Mouse (Mus musculus) urinary bladder, adult 2 months (tissue): ENCODE results near the gene Cep70. TPM values are rescaled to one million over a fixed set of nuclear protein-coding genes. Genes with fewer than 3 reads are reported as not detected.
A peak's percentile ranks its signal among the peaks of the same experiment; 100 is the strongest.

Experiments
- DNase-seq: peaks from one replicate; pipeline ENCODE4 v3.0.0; 2022; ENCODE audit warnings: low spot score
- polyA plus RNA-seq: library from polyadenylated mRNA; depleted of rRNA; stranded (reverse); fragments of >200 nt; gene quantifications from 2 replicates; pipeline ENCODE4 v1.2.3, GENCODE M21; 2012; rRNA removed

Cep70 gene
- polyA plus RNA-seq: 10.3 and 13.1 TPM in 2 replicates

DNA sequence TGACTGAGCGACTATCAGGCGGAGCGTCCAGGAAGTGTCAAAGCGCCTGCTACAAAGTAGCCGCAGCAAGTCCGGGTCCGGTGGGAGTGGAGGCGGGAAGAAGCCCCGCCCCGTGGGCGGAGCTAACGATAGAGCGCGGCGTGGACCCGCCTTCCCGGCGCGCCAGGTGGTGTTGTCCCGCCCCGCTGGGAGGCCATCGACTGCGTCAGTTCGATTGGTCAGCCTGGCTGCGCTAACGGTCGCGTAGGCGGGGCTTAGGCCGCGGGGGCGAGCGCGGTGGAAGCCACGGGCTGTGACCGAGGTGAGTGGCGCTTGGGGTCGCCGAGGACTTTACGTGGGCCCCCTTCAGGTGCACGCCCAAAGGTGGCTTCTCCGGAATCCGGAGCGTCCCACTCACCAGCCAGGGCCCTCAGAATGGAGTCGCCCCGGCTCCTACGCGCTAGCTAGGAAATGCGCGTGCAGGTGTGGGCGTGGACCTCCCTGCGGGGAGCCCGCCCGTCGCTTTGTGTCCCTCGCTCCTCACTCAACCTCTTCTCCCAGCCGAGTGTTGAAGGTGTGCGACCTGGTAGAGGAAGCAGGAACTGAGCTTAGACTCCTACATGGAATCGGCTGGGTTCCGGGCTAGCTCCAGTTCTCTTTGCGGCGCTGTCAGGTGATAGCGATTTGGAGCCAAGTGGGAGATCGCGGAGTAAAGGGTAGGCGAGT, at the start of gene Cep70:
Gene Cep70, plus strand, starts transcription at position 178 of the 705 bp plus-strand sequence.
- peak; percentile 88 for DNase-seq

- no peak for DNase-seq
Observed at GRCm38 (mm10) chr9:99212643-99213042, 30.5 kb upstream of the Cep70 start.

DNA sequence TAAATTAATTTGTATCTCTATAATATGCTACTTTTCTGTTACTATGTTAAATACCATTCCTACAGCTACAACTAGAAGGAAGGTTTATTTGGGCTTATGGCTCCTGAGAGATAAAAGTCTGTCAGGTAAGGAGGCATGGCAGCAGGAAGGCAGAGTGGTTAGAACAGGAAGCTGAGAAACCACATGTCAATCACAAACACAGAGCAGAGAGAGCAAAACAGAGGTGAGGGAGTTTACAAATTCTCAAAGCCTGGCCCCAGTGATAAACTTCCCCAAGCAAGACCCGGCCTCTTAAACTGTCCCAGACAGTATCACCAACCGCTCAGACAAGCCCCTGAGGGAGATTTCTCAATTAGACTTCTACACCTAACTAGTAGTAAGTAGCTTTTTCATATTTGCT, 27.0 kb upstream of the Cep70 start:
- no peak for DNase-seq

GRCm38 (mm10) chr9:99217999-99218719, 25.0 kb upstream of the Cep70 start:
- no peak for DNase-seq

GRCm38 (mm10) chr9:99221636-99222035, 21.5 kb upstream of the Cep70 start:
- no peak for DNase-seq

GRCm38 (mm10) chr9:99224583-99224982, 18.6 kb upstream of the Cep70 start:
- no peak for DNase-seq

- no peak for DNase-seq
Observed at GRCm38 (mm10) chr9:99229450-99229849, 13.7 kb upstream of the Cep70 start.

DNA sequence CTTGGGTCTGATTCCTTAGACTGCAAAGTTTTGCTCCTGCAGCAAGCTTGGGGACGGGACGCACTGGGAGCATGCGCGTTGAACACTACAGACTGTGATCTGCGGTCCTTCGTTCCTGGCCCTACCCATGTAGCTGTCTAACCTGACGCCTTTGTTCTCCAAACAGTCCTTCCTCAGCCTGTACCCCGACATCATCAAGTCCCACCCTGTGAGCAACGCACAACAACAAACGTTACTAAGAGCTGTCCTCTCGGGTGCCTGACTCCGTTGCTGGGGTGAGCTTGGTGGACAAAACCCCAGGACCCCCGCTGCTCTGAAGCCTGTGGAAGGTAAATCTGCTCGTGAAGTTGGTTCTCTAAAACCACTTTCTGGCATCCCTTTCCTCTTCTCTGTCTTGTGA, 6.0 kb upstream of the Cep70 start, which contains the start of gene Faiml:
Gene Faiml, minus strand, starts transcription at position 101 of the 400 bp plus-strand sequence.
- no peak for DNase-seq

DNA sequence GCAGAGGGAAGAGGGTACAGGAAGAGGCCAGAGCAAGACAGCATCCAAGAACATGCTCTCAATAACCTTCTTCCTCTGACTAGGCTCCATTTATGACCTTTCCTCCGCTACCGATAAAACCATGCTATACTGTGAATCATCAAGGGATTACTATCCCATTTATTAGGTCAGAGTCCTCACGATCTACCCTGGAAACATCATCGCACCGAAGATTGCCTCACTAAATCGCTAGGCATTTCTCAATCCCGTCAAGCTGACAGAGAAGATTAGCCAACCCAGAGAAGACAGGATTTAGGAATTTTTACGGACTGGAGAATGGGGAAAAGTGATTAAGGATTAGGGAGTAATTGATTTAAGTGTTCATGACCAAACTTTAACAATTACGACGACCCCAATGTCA, 4.9 kb upstream of the Cep70 start:
- DNase-seq: no peak

GRCm38 (mm10) chr9:99239256-99239655, 3.9 kb upstream of the Cep70 start:
- DNase-seq: no peak

DNA sequence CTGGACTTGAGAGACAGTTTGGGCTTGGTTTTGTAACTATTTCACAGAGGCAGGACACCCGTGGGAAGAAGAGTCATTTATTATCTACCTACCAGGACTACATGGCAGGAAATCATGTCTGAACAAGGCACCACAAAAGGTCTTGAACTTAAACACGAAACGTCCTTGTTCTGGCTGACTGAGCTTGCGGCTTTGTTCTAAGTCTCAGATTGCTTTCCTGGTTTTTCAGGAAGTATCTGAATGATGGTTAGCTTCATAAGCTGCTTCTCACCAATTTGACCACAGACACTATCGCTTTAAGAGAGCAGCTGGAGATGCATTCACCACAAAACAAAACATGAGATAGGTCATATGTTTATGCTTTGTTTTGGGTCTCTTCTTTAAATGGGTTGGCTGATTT, 2.6 kb upstream of the Cep70 start:
- DNase-seq: no peak

GRCm38 (mm10) chr9:99242035-99242434, 1.1 kb upstream of the Cep70 start:
- no peak for DNase-seq

GRCm38 (mm10) chr9:99242533-99243189, 506 bp upstream of the Cep70 start:
- no peak for DNase-seq

DNA sequence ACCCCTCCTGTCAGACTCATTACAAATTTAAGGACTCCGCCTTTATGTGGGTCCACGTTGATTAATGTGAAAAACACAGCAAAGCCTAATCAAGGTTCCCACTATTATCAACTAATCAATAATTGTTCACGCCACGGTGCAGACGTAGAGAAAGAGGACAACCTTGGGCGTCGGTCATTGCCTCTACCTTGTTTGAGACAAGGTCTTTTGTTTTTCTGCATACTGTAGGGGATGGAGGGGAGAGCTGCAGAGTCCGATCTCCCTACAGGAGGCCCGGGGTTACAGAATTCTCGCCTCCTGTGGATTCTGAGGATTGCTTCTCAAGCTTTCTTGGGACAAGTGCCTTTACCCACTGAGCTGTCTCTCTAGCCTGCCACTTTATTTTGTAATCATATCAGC, 727 bp downstream of the Cep70 start:
- DNase-seq: no peak

DNA sequence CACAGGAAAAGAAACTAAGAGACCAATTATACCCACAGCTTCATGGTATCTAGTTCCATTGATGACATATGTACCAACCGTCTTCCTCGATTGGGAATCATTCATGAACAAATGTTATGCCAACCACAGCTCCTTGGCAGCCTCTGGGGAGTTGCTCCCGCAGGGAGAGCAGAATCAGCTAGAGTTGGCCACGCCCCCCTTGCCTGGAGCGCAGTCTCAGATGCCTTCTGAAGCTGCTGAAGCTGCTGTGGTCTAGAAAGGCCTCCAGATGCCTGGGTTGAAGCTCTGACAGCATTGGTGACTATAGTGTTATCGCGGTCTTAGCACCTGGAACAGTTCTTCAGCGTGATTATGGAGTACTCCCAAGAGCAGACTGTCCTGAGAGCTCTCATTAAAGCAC, 5.1 kb downstream of the Cep70 start:
- no peak for DNase-seq

GRCm38 (mm10) chr9:99248906-99249305, 5.7 kb downstream of the Cep70 start:
- no peak for DNase-seq

DNA sequence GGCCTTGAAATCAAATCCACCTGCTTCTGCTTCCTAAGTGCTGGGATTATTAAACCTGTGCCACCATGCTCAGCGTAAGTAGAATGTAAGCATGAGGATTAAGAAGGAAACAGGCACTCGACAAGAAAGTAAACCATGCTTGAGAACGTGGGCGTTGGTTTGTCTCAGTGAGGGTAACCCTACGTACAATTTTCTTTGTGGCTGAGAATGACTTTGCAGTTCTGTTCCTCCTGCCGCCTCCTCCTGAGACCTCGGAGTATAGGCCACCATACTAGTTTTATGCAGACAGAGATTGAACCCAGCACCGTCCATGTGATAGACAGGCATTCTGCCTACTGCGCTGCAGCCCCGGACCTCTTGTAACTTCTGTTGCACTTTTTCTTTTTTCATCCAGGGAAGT, 10.7 kb downstream of the Cep70 start:
- no peak for DNase-seq

GRCm38 (mm10) chr9:99256206-99256605, 13.0 kb downstream of the Cep70 start:
- no peak for DNase-seq

DNA sequence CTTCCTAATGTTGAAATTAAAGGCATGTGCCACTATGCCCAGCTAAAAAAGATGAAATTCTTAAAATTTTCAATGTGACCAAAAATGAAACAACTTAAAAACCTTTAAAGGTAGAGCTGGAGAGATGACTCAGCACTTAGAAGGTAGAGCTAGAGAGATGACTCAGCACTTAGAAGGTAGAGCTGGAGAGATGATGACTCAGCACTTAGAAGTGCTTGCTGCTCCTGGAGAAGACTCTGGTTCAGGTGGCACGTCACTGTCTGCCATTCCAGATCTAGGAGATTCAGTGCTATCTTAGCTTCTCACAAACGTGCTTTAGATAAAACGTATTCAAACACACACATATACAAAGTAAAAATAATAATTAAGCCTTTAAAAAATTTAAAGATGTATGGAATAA, 13.7 kb downstream of the Cep70 start:
- no peak for DNase-seq

- no peak for DNase-seq
Observed at GRCm38 (mm10) chr9:99258891-99259290, 15.7 kb downstream of the Cep70 start.

GRCm38 (mm10) chr9:99304296-99304695, 61.1 kb downstream of the Cep70 start:
- no peak for DNase-seq

DNA sequence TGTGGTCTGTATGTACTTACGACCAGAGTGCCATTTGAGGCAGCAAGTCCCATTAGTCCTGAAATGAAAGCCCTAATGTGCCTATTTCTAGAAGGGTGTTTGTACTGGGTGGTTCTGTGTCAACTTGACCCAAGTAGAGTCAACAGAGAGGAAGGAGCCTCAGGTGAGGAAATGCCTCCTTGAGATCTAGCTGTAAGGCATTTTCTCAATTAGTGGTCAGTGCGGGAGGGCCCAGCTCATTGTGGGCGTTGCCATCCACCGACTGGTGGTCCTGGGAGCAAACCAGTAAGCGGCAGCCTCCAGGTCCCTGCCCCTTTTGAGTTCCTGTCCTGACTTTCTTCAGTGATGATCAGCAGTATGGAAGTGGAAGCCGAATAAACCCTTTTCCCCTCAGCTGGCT, 63.1 kb downstream of the Cep70 start:
- DNase-seq: no peak
